Mouse (Mus musculus): ENCODE measurements at regions not wholly inside any gene's neighbourhood (a gene's known extent, or its start where the extent isn't known, plus 50 kb on each side); places are given as distances from the start of the nearest gene placed in this dataset.
A peak's percentile ranks its signal among the peaks of the same experiment; 100 is the strongest.
"Not testable (repeated sequence)": the region's sequence is repeated elsewhere in the genome, so short reads cannot be mapped to it uniquely, and the experiment has no call there.

- DNase-seq (ENCODE audit: low read depth, low spot score), result no peak
Observed at GRCm38 (mm10) chr12:54519370-54519769, 137.0 kb downstream of the Sptssa start.

GRCm38 (mm10) chr12:54517265-54517664, 139.1 kb downstream of the Sptssa start:
- DNase-seq (ENCODE audit: low read depth, low spot score), result no peak

- no peak for DNase-seq (ENCODE audit: low read depth, low spot score)
Observed at GRCm38 (mm10) chr12:54516463-54516862, 139.9 kb downstream of the Sptssa start.

GRCm38 (mm10) chr12:54516039-54516438, 140.3 kb downstream of the Sptssa start:
- DNase-seq (ENCODE audit: low read depth, low spot score), result not testable (repeated sequence)

GRCm38 (mm10) chr12:54509903-54510302, 146.5 kb downstream of the Sptssa start:
- DNase-seq (ENCODE audit: low read depth, low spot score), result peak; percentile 11

GRCm38 (mm10) chr12:54502775-54503174, 153.6 kb downstream of the Sptssa start:
- DNase-seq (ENCODE audit: low read depth, low spot score), result no peak

GRCm38 (mm10) chr12:54499963-54500362, 156.4 kb downstream of the Sptssa start:
- no peak for DNase-seq (ENCODE audit: low read depth, low spot score)

GRCm38 (mm10) chr12:54495701-54496374, 160.5 kb downstream of the Sptssa start:
- DNase-seq (ENCODE audit: low read depth, low spot score), result no peak

- DNase-seq (ENCODE audit: low read depth, low spot score), result no peak
Observed at GRCm38 (mm10) chr12:54494756-54495375, 161.5 kb downstream of the Sptssa start.

GRCm38 (mm10) chr12:54492737-54493136, 163.6 kb downstream of the Sptssa start:
- peak; percentile 3 for DNase-seq (ENCODE audit: low read depth, low spot score)

- DNase-seq (ENCODE audit: low read depth, low spot score), result no peak
Observed at GRCm38 (mm10) chr12:54490460-54490859, 165.9 kb downstream of the Sptssa start.

GRCm38 (mm10) chr12:54489675-54490074, 166.7 kb downstream of the Sptssa start:
- peak; percentile 85 for DNase-seq (ENCODE audit: low read depth, low spot score)

GRCm38 (mm10) chr12:54487689-54488088, 168.7 kb downstream of the Sptssa start:
- DNase-seq (ENCODE audit: low read depth, low spot score), result no peak

GRCm38 (mm10) chr12:54482020-54482419, 174.4 kb downstream of the Sptssa start:
- no peak for DNase-seq (ENCODE audit: low read depth, low spot score)

GRCm38 (mm10) chr12:54479841-54480240, 176.5 kb downstream of the Sptssa start:
- DNase-seq (ENCODE audit: low read depth, low spot score), result no peak

GRCm38 (mm10) chr12:54472881-54473280, 183.5 kb downstream of the Sptssa start:
- DNase-seq (ENCODE audit: low read depth, low spot score), result no peak

GRCm38 (mm10) chr12:54472407-54472806, 184.0 kb downstream of the Sptssa start:
- DNase-seq (ENCODE audit: low read depth, low spot score), result no peak

GRCm38 (mm10) chr12:54467635-54468034, 188.7 kb downstream of the Sptssa start:
- no peak for DNase-seq (ENCODE audit: low read depth, low spot score)

GRCm38 (mm10) chr12:54463806-54464205, 192.6 kb downstream of the Sptssa start:
- no peak for DNase-seq (ENCODE audit: low read depth, low spot score)

- no peak for DNase-seq (ENCODE audit: low read depth, low spot score)
Observed at GRCm38 (mm10) chr12:54461411-54461810, 195.0 kb downstream of the Sptssa start.

- DNase-seq (ENCODE audit: low read depth, low spot score), result no peak
Observed at GRCm38 (mm10) chr12:54460135-54460523, 196.2 kb downstream of the Sptssa start.

GRCm38 (mm10) chr12:54459462-54460134, 196.8 kb downstream of the Sptssa start:
- DNase-seq (ENCODE audit: low read depth, low spot score), result no peak

- DNase-seq (ENCODE audit: low read depth, low spot score), result no peak
Observed at GRCm38 (mm10) chr12:54456731-54457130, 199.6 kb downstream of the Sptssa start.
